Mouse (Mus musculus) myocyte (in vitro differentiated cells): ENCODE data around the gene Gstcd.

Experiments
- CEBPB ChIP-seq: IDR thresholded peaks from 2 replicates; pipeline ENCODE4 v1.6.1; 2011; ENCODE audit warnings: mild to moderate bottlenecking, moderate library complexity; ENCODE audit not compliant: poor library complexity, insufficient read depth, severe bottlenecking
- E2F4 ChIP-seq: IDR thresholded peaks from one replicate; pipeline ENCODE4 v1.6.1; 2011; ENCODE audit warnings: mild to moderate bottlenecking, control low read depth, moderate library complexity; ENCODE audit not compliant: insufficient read depth
- MYOD1 ChIP-seq, 3 experiments: IDR thresholded peaks; one replicate each; pipeline ENCODE4 v1.6.1; 2011; ENCODE audit warnings: control low read depth in 2 of 3, low read depth in 2 of 3, mild to moderate bottlenecking in 2 of 3, moderate library complexity in 1 of 3; ENCODE audit not compliant: insufficient read length in 2 of 3, control insufficient read depth in 1 of 3
- MYOG ChIP-seq, 3 experiments: IDR thresholded peaks; one replicate each; pipeline ENCODE4 v1.6.1; 2011; ENCODE audit warnings: control low read depth in 2 of 3, low read depth in 2 of 3, mild to moderate bottlenecking in 2 of 3; ENCODE audit not compliant: insufficient read length in 2 of 3, control insufficient read depth in 1 of 3, insufficient read depth in 1 of 3
- POLR2A ChIP-seq: IDR thresholded peaks from one replicate; pipeline ENCODE4 v1.6.1; 2011; ENCODE audit warnings: low read depth, mild to moderate bottlenecking, control low read depth, moderate library complexity; ENCODE audit not compliant: insufficient read length
- POLR2AphosphoS2 ChIP-seq: IDR thresholded peaks from one replicate; pipeline ENCODE4 v1.6.1; 2011; ENCODE audit warnings: low read depth, control low read depth; ENCODE audit not compliant: insufficient read length
- SRF ChIP-seq: IDR thresholded peaks from one replicate; pipeline ENCODE4 v1.6.1; 2011; ENCODE audit warnings: low read depth; ENCODE audit not compliant: control insufficient read depth, insufficient read length
- TCF12 ChIP-seq: IDR thresholded peaks from one replicate; pipeline ENCODE4 v1.6.1; 2011; ENCODE audit warnings: mild to moderate bottlenecking, control low read depth; ENCODE audit not compliant: poor library complexity, insufficient read depth, severe bottlenecking
- USF1 ChIP-seq: IDR thresholded peaks from one replicate; pipeline ENCODE4 v1.6.1; 2011; ENCODE audit warnings: low read depth, mild to moderate bottlenecking, control low read depth, moderate library complexity

DNA sequence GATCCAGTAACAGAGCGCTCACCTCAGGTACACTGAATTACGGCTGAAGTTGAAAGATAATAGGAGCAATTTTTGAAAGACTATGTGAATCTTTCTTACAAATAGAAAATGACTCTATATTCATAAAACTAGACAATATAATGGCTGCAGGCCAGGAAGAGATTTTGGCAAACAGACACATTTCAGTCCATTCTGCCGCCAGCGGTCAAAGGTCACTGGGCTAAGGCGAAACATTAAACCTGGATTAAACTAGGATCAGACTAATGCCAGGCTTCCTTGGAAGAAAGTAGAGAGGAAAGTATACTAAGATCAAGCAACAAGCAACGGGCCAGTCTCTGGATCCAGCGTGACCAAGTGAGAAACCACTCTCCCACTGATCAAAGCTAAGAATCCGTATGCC is 152.8 kb downstream of the Gstcd start:
- no peak for TF ChIP-seq SRF
- no peak for TF ChIP-seq POLR2A
- TF ChIP-seq TCF12: no peak
- no peak for TF ChIP-seq POLR2AphosphoS2
- no peak for TF ChIP-seq CEBPB
- TF ChIP-seq MYOD1 (IDR thresholded peaks at IDR 0.05; ENCODE audit: control insufficient read depth in 1 of 3, insufficient read length in 2 of 3, low read depth in 2 of 3): no peak
- no peak for TF ChIP-seq MYOG (IDR thresholded peaks at IDR 0.05; ENCODE audit: control insufficient read depth in 1 of 3, insufficient read depth in 1 of 3, insufficient read length in 2 of 3, low read depth in 2 of 3)
- TF ChIP-seq E2F4: no peak
- TF ChIP-seq USF1: no peak
